Mouse (Mus musculus): ENCODE measurements around the gene Prkce. TPM values are rescaled to one million over a fixed set of nuclear protein-coding genes. Genes with fewer than 3 reads are reported as not detected.

The Prkce gene
- total RNA-seq, 2 experiments from 2014 or later: 6.9 to 7.4 TPM

DNA sequence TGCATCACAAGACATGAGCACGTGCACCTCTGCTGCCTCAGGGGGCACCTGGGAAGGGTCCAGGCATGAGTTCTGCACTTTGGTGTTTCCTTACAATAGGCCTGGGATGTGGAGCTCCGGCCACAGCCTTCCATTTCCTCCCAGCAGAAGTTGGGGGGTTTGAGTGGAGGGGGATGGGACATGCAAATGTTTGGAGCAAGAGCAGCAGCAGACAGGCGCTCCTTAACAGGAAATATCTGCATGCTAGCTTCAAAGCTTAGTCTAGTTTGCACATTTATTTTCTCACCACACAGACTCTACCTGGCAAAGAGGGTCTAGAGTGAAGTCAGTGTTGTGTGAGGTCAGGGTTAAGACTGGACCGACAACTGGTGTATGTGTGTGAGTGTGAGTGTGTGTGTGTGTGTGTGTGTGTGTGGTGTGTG is 169.1 kb downstream of the Prkce start:
- no peak for DNase-seq

DNA sequence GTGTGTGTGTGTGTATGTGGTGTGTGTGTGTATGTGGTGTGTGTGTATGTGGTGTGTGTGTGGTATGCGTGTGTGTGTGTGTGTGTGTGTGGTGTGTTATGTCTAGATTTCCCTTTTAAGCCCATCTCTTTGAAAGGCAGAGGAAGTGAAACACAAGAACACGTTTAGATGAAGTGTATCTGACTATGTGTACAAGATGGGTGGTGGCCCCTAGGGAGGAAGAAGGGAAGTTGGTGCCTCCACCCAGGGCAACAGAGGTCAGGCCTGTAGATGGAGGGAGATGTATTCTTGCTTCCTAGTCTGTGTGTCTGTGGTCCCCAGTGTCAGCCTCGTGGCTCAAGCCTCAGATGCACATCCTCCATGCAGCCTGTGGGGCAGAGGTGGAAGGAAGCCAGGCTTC is 169.5 kb downstream of the Prkce start:
- no peak for DNase-seq

GRCm38 (mm10) chr17:86338328-86338727 is 170.7 kb downstream of the Prkce start:
- no peak for DNase-seq

- no peak for DNase-seq
Observed at GRCm38 (mm10) chr17:86344032-86344431, 176.4 kb downstream of the Prkce start.

DNA sequence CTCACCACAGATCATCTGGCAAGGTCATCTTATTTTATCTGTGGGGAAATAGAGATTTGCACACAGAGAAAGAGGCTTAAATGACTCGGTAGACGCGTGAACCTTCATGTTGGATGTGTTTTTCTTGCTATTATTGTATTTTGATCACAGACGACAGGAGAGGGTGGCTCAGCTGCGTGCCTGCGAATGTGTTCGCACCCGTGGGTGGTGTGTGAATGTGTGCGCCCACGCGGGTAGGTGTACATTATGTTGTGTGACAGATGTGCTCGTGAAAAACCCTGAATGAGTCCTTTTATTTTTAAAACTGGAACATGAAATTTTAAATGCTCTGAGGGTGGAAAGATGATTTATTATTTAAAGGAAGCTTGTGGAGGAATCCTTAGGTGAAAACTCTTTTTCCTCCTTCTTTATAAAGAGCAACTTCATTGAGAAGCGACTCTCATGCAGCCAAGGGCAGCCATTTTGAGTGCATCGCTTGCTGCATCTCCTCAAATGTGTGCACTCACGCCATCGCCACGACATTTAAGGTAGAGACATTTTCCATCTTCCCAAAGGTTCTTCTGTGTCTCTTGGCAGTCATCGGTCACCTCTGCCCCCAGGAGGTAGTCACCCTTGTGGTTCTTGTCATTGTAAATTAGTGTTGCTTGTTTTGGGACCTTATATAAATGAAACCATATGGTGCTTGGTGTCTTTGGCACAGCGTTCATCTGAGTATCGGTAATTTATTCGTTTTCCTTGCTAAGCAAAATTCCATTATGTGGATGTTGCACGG is 177.8 kb downstream of the Prkce start:
- no peak for DNase-seq

GRCm38 (mm10) chr17:86350236-86350635 is 182.7 kb downstream of the Prkce start:
- DNase-seq: peak; percentile 59

DNA sequence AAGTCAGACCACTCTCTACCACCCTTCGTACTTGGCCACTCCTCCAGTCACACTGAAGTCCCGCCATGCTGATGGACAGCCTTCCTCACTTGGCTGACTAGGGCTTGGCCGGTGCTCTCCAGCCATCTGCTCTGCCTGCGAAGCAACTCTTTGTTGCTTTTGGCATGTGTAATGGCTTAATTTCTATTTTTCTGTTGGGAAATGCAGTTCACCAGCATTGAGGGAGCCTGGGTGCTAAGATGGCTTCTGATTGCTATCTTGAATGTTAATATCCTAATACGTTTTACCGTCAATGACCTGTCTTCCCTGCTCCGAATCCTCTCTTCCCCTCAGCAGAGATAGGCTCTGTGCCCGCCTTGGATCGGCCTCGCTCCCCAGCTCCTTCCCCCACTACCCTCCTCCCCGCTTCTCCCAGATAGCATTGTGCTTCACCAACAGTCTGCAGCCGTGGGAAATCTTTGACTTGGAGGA is 183.2 kb downstream of the Prkce start:
- no peak for DNase-seq

DNA sequence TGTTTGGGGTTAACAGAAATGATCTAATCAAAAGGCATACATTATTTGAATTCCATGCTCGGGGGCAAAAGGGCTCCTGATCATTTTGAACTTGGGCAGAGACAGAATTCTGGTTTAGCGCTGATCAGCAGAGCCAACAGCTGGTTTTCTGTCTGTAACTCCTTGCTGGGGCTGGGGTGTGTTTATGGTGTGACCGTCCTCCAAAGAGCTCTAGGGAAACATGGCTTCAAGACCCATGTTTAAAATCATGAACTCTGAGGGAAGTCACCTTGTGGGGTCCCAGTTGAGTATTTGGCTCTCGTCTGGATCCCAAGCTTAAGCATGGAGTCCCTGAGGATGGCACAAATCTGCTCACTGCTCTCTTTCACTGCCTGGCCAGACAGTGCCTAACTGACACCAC is 183.7 kb downstream of the Prkce start:
- no peak for DNase-seq

DNA sequence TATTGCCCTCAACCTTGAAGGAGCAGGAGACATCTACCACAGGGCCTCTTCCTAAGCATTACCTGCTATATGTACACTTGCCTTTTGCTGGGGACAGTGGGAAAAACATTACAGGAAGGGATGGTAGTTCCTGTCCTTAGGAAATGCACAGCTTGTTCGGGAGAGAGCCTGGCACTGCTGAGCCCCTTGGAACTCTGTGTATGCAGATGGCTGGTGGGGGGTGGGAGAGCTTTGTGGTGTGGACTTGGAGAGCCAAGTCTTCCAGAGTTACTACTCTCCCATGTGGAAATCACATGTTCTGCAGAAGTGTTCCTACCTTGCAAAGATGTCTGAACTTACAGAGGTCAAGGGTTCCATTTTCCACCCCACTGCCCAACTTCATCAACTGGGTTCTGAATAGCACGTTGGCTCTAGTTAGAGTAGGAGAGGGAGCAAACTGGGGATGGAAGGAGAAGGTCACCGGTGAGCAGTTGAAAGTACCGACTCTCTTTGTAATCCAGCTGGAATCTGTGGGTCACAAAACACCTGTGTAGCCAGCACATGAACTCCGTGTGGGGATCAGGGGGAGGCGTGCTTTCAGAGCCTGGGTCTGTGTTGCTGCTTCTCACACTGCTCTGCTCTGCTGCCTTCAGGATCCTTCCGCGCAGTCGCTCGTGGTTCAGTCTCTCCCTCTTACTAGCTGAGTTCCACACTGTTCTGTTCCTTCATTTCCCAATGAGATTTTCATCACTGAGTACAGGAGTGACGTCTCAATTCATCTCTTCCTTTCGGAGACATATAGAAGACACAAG is 184.9 kb downstream of the Prkce start:
- DNase-seq: no peak

DNA sequence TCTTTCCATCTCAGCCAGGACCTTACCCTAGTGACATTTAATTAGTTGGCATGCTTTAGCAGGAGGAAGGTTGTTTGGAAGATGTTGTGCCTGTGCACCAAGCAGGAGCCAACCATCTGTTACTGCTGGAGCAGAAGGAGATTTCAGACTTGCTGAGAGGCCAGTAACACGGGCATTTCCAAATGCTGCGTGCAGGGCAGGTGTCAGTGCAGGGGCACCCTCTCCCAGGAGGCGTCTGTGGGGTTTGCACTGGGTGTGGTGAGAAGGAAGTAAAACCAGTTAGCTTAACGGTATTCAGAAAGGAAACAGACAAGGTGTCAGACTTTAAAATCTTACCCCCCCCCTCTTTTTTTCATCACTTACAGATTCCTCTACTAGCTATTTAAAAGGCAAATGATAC is 186.1 kb downstream of the Prkce start:
- DNase-seq: no peak

- no peak for DNase-seq
Observed at GRCm38 (mm10) chr17:86354101-86354500, 186.5 kb downstream of the Prkce start.

DNA sequence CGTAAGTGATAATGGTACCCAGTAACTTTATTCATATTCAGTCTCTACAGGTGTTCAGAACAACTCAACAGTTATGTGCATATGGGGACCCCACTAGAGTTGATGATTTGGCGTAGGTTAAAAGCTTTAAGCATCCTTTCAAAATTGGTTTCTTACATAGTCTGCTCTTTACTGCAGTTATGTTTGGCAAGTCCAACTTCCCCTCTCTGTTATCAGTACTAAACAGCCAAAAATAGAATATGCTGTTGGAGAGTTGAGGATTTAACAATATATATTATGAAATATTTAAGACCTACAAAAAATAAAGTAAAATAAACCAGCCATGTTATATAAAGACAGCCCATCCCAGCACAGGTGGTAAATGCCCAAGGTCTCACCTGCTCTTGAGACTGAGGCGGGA is 187.3 kb downstream of the Prkce start:
- DNase-seq: no peak

- no peak for DNase-seq
Observed at GRCm38 (mm10) chr17:86355318-86355717, 187.7 kb downstream of the Prkce start.

GRCm38 (mm10) chr17:86355772-86356451 is 188.3 kb downstream of the Prkce start:
- DNase-seq: no peak

DNA sequence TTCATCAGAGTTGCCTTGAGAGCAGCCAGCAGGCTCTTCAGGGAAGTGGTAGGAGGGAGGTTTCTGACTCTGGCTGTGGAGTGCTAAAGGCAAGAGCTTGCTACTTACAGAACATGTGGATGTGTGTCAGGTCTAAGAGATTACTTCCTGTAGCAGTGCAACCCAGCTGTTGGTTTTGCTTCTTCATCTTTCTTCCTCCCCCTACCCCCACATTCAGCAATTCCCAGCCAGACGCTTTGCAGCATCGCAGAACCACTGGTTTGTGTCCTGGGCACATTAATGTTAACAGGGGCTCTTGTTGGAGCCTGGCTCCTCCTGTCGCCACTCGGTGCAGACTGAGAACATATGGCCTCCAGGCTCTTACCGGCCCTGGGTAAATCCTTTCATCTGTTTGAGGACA is 190.8 kb downstream of the Prkce start:
- DNase-seq: no peak

- DNase-seq: no peak
Observed at GRCm38 (mm10) chr17:86358847-86359246, 191.3 kb downstream of the Prkce start.

GRCm38 (mm10) chr17:86360849-86361248 is 193.3 kb downstream of the Prkce start:
- DNase-seq: no peak

- DNase-seq: no peak
Observed at GRCm38 (mm10) chr17:86363356-86363755, 195.8 kb downstream of the Prkce start.

- no peak for DNase-seq
Observed at GRCm38 (mm10) chr17:86364349-86365075, 196.9 kb downstream of the Prkce start.

GRCm38 (mm10) chr17:86366919-86367318 is 199.3 kb downstream of the Prkce start:
- no peak for DNase-seq

GRCm38 (mm10) chr17:86367676-86368075 is 200.1 kb downstream of the Prkce start:
- DNase-seq: no peak

DNA sequence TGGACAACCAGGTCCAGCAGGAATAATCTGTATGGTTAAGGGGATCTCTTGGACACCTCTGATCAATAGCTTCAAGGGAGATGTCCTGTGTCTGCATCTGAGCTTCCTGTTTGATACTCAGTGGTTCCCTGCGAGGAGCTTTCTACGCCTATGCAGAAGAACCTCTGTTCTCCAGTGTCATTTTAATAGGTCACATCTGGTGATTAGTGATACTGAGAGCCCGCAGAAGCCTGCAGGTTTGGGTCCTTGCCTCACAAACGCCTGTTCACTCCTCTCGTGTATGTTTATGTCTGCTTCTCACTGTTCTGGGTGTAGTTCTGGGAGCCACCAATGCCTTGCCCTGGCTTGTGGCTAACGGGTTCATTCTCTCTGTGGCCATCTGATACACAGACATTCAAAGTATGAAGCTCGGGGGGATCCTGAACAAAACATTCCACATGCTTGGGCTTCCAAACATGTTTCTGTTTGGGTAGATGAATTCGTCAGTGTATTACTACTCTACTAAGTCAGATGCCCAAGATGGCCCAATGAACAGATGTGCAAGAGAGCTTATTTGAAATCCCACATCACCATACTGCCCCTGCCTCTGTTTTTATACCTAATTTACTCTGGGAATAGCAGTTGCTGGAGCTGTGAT is 202.6 kb downstream of the Prkce start:
- no peak for DNase-seq
